Mouse (Mus musculus) heart, adult 2 months (tissue): ENCODE results near the gene Pkdcc.

ENCODE experiments used
- CTCF ChIP-seq: fragments of 200-600 bp; IDR thresholded peaks from 2 replicates; pipeline ENCODE4 v1.8.1; 2022; ENCODE audit warnings: antibody characterized with exemption, mild to moderate bottlenecking, moderate library complexity
- EP300 ChIP-seq: fragments of 200-500 bp; IDR thresholded peaks from 2 replicates; pipeline ENCODE4 v1.6.1; 2011; ENCODE audit warnings: low read depth, low read length, control low read depth; ENCODE audit not compliant: insufficient read depth
- POLR2A ChIP-seq: fragments of 200-500 bp; IDR thresholded peaks from 2 replicates; pipeline ENCODE4 v1.6.1; 2011; ENCODE audit warnings: mild to moderate bottlenecking, low read depth, low read length, control low read depth; ENCODE audit not compliant: insufficient read depth

- no peak for TF ChIP-seq CTCF
- TF ChIP-seq POLR2A: no peak
- no peak for TF ChIP-seq EP300
Observed at GRCm38 (mm10) chr17:83235227-83235626, 20.1 kb downstream of the Pkdcc start.
